Mouse (Mus musculus) hindbrain, embryonic 15.5 days (tissue): ENCODE results near the gene Hc. TPM values are rescaled to one million over a fixed set of nuclear protein-coding genes. Genes with fewer than 3 reads are reported as not detected.

Experiments
- ATAC-seq: fragments of 200-750 bp; cut with Nextera tagmentation; 2 replicates; pipeline ENCODE4 v1.8.0; 2017; ENCODE audit warnings: low read depth, moderate number of reproducible peaks, moderate TSS enrichment; ENCODE audit not compliant: low FRiP score
- H3K27ac ChIP-seq: fragments of 300-500 bp; sonication (generic); replicated peaks from 2 replicates; pipeline ENCODE4 v1.5.1; 2015; ENCODE audit warnings: mild to moderate bottlenecking, inconsistent platforms
- H3K27me3 ChIP-seq: fragments of 300-500 bp; sonication (generic); 2 replicates; pipeline ENCODE4 v1.6.1; 2015; ENCODE audit warnings: control low read depth, inconsistent platforms
- H3K36me3 ChIP-seq: fragments of 300-500 bp; sonication (generic); 2 replicates; pipeline ENCODE4 v1.6.1; 2015; ENCODE audit warnings: control low read depth, inconsistent platforms
- H3K4me1 ChIP-seq: fragments of 300-500 bp; sonication (generic); replicated peaks from 2 replicates; pipeline ENCODE4 v1.6.1; 2015; ENCODE audit warnings: control low read depth, inconsistent platforms
- H3K4me2 ChIP-seq: fragments of 300-500 bp; sonication (generic); 2 replicates; pipeline ENCODE4 v1.6.1; 2015; ENCODE audit warnings: moderate library complexity, mild to moderate bottlenecking, inconsistent platforms
- H3K4me3 ChIP-seq: fragments of 300-500 bp; sonication (generic); 2 replicates; pipeline ENCODE4 v1.5.1; 2015; ENCODE audit warnings: mild to moderate bottlenecking, inconsistent platforms
- H3K9ac ChIP-seq: fragments of 300-500 bp; sonication (generic); 2 replicates; pipeline ENCODE4 v1.6.1; 2015; ENCODE audit warnings: inconsistent platforms
- H3K9me3 ChIP-seq: fragments of 300-500 bp; sonication (generic); 2 replicates; pipeline ENCODE4 v1.6.1; 2016; ENCODE audit warnings: control low read depth, inconsistent platforms
- WGBS: fragments of 180-500 bp; shearing (Covaris S2); methylation state at CpG from one replicate; pipeline ENCODE4 v1.1.7; 2015; 5-methylcytosine and 5-hydroxymethylcytosine counted together
- polyA plus RNA-seq: library from polyadenylated mRNA; unstranded; fragments of >200 nt; fragmentation: Nextera tagmentation; extraction: Ambion mirVana; gene quantifications from 2 replicates; pipeline ENCODE4 v1.2.1, GENCODE M21; 2015

Gene Hc
- polyA plus RNA-seq, 1 experiment from 2014 or later, result 0.84 TPM

GRCm38 (mm10) chr2:34989749-34990148, 71.5 kb downstream of the Hc start:
- no peak for ATAC-seq
- no peak overlapping the region for H3K4me2 ChIP-seq
- peaks cover 20% of the 10 kb centered on the region for H3K4me1 ChIP-seq
- WGBS, result 82% methylated on average over 1 of the region's 1 CpGs
- H3K4me3 ChIP-seq, result no peak overlapping the region
- no peak overlapping the region for H3K9ac ChIP-seq
- no peak overlapping the region for H3K27ac ChIP-seq
- H3K36me3 ChIP-seq, result no peaks in the 10 kb centered on the region
- no peaks in the 10 kb centered on the region for H3K9me3 ChIP-seq
- no peaks in the 10 kb centered on the region for H3K27me3 ChIP-seq

GRCm38 (mm10) chr2:34987595-34987994, 73.6 kb downstream of the Hc start:
- WGBS, result 81% methylated on average over 1 of the region's 1 CpGs
- Histone ChIP-seq H3K4me3 (no peak overlapping the region), H3K4me1 (peaks cover 7% of the 10 kb centered on the region), H3K36me3 (no peaks in the 10 kb centered on the region), H3K9ac (no peak overlapping the region), H3K27ac (no peak overlapping the region), H3K4me2 (no peak overlapping the region), H3K9me3 (no peaks in the 10 kb centered on the region), H3K27me3 (no peaks in the 10 kb centered on the region)
- ATAC-seq, result no peak

- H3K27me3 ChIP-seq, result no peaks in the 10 kb centered on the region
- H3K4me1 ChIP-seq, result peaks cover 12% of the 10 kb centered on the region
- H3K9me3 ChIP-seq, result no peaks in the 10 kb centered on the region
- no peak overlapping the region for H3K27ac ChIP-seq
- H3K9ac ChIP-seq, result no peak overlapping the region
- WGBS, result 83% methylated on average over 8 of the region's 8 CpGs
- H3K36me3 ChIP-seq, result no peaks in the 10 kb centered on the region
- ATAC-seq, result no peak
- no peak overlapping the region for H3K4me3 ChIP-seq
- no peak overlapping the region for H3K4me2 ChIP-seq
Measured at GRCm38 (mm10) chr2:34984885-34985284, 76.4 kb downstream of the Hc start.

GRCm38 (mm10) chr2:34982906-34983698, 78.1 kb downstream of the Hc start:
- no peak; the same call in 1 of the 2 replicates for ATAC-seq
- H3K9ac ChIP-seq, result no peak overlapping the region
- 70% methylated on average over 11 of the region's 11 CpGs for WGBS
- no peaks in the 10 kb centered on the region for H3K36me3 ChIP-seq
- 0 out of 2 replicates have a peak overlapping the region, but pooled peaks have one; percentile 8 for H3K27ac ChIP-seq
- H3K4me1 ChIP-seq, result peaks cover 12% of the 10 kb centered on the region
- H3K9me3 ChIP-seq, result no peaks in the 10 kb centered on the region
- no peak overlapping the region for H3K4me3 ChIP-seq
- no peaks in the 10 kb centered on the region for H3K27me3 ChIP-seq
- H3K4me2 ChIP-seq, result no peak overlapping the region

- Histone ChIP-seq H3K27me3 (no peaks in the 10 kb centered on the region), H3K4me3 (no peak overlapping the region), H3K4me1 (peaks cover 12% of the 10 kb centered on the region), H3K9me3 (no peaks in the 10 kb centered on the region), H3K27ac (0 out of 2 replicates have a peak overlapping the region, but pooled peaks have one; percentile 8), H3K4me2 (no peak overlapping the region), H3K36me3 (no peaks in the 10 kb centered on the region), H3K9ac (no peak overlapping the region)
- 50% methylated on average over 14 of the region's 14 CpGs for WGBS
- ATAC-seq, result peak; percentile 42; the same call in 1 of the 2 replicates
Measured at GRCm38 (mm10) chr2:34982096-34982724, 79.0 kb downstream of the Hc start.

- Histone ChIP-seq H3K9ac (no peak overlapping the region), H3K27ac (no peak overlapping the region), H3K36me3 (no peaks in the 10 kb centered on the region), H3K4me3 (no peak overlapping the region), H3K4me2 (no peak overlapping the region), H3K4me1 (peaks cover 12% of the 10 kb centered on the region), H3K27me3 (no peaks in the 10 kb centered on the region), H3K9me3 (no peaks in the 10 kb centered on the region)
- 57% methylated on average over 3 of the region's 3 CpGs for WGBS
- ATAC-seq, result no peak
Measured at GRCm38 (mm10) chr2:34979459-34980011, 81.7 kb downstream of the Hc start.

GRCm38 (mm10) chr2:34978226-34978625, 83.0 kb downstream of the Hc start:
- no peak for ATAC-seq
- H3K36me3 ChIP-seq, result no peaks in the 10 kb centered on the region
- H3K9ac ChIP-seq, result no peak overlapping the region
- no peak overlapping the region for H3K4me2 ChIP-seq
- no peak overlapping the region for H3K27ac ChIP-seq
- WGBS, result 96% methylated on average over 2 of the region's 2 CpGs
- no peaks in the 10 kb centered on the region for H3K9me3 ChIP-seq
- peaks cover 12% of the 10 kb centered on the region for H3K4me1 ChIP-seq
- no peak overlapping the region for H3K4me3 ChIP-seq
- H3K27me3 ChIP-seq, result no peaks in the 10 kb centered on the region

- no peak overlapping the region for H3K4me3 ChIP-seq
- H3K27me3 ChIP-seq, result no peaks in the 10 kb centered on the region
- no peak overlapping the region for H3K4me2 ChIP-seq
- ATAC-seq, result no peak
- H3K36me3 ChIP-seq, result no peaks in the 10 kb centered on the region
- no peak overlapping the region for H3K27ac ChIP-seq
- peaks cover under 1% of the 10 kb centered on the region; the same call in 1 of the 2 replicates for H3K4me1 ChIP-seq
- no peak overlapping the region for H3K9ac ChIP-seq
- H3K9me3 ChIP-seq, result no peaks in the 10 kb centered on the region
- WGBS, result 87% methylated on average over 8 of the region's 8 CpGs
Measured at GRCm38 (mm10) chr2:34976945-34977658, 84.1 kb downstream of the Hc start.

GRCm38 (mm10) chr2:34976447-34976846, 84.8 kb downstream of the Hc start:
- Histone ChIP-seq H3K36me3 (no peaks in the 10 kb centered on the region), H3K9me3 (no peaks in the 10 kb centered on the region), H3K9ac (no peak overlapping the region), H3K27me3 (no peaks in the 10 kb centered on the region), H3K4me2 (no peak overlapping the region), H3K4me3 (no peak overlapping the region), H3K4me1 (no peaks in the 10 kb centered on the region), H3K27ac (no peak overlapping the region)
- 89% methylated on average over 6 of the region's 6 CpGs for WGBS
- no peak for ATAC-seq

- Histone ChIP-seq H3K36me3 (no peaks in the 10 kb centered on the region), H3K4me1 (no peaks in the 10 kb centered on the region), H3K27ac (no peak overlapping the region), H3K4me3 (no peak overlapping the region), H3K27me3 (no peaks in the 10 kb centered on the region), H3K9ac (no peak overlapping the region), H3K9me3 (no peaks in the 10 kb centered on the region), H3K4me2 (no peak overlapping the region)
- no peak for ATAC-seq
- WGBS, result 90% methylated on average over 8 of the region's 8 CpGs
Measured at GRCm38 (mm10) chr2:34973087-34973486, 88.2 kb downstream of the Hc start.

- Histone ChIP-seq H3K36me3 (no peaks in the 10 kb centered on the region), H3K27ac (no peak overlapping the region), H3K4me1 (no peaks in the 10 kb centered on the region), H3K9ac (no peak overlapping the region), H3K27me3 (no peaks in the 10 kb centered on the region), H3K4me3 (no peak overlapping the region), H3K9me3 (no peaks in the 10 kb centered on the region), H3K4me2 (no peak overlapping the region)
- no peak for ATAC-seq
- 71% methylated on average over 11 of the region's 11 CpGs for WGBS
Measured at GRCm38 (mm10) chr2:34971080-34971888, 90.0 kb downstream of the Hc start.
